Mouse (Mus musculus) C2C12 (cell line): Measurements from ENCODE around the gene Slc26a11.

Experiments used
- CEBPB ChIP-seq: IDR thresholded peaks from one replicate; pipeline ENCODE4 v1.6.1; 2011; ENCODE audit warnings: low read depth, mild to moderate bottlenecking, control low read depth, moderate library complexity
- CTCF ChIP-seq: IDR thresholded peaks from one replicate; pipeline ENCODE4 v1.5.1; 2011; ENCODE audit not compliant: control insufficient read depth, insufficient read depth, insufficient read length
- MAX ChIP-seq: IDR thresholded peaks from one replicate; pipeline ENCODE4 v1.6.1; 2011; ENCODE audit warnings: mild to moderate bottlenecking, control low read depth
- MYOD1 ChIP-seq: IDR thresholded peaks from one replicate; pipeline ENCODE4 v1.6.1; 2011; ENCODE audit warnings: low read depth; ENCODE audit not compliant: control insufficient read depth, insufficient read length
- MYOG ChIP-seq: IDR thresholded peaks from one replicate; pipeline ENCODE4 v1.6.1; 2011; ENCODE audit not compliant: control insufficient read depth, insufficient read length; ENCODE audit errors: extremely low read depth
- USF1 ChIP-seq: IDR thresholded peaks from one replicate; pipeline ENCODE4 v1.6.1; 2011; ENCODE audit warnings: low read depth, mild to moderate bottlenecking, control low read depth, moderate library complexity

GRCm38 (mm10) chr11:119419327-119420118 is 64.2 kb downstream of the Slc26a11 start:
- no peak for TF ChIP-seq USF1
- no peak for TF ChIP-seq CTCF
- TF ChIP-seq MAX: no peak
- TF ChIP-seq MYOG: no peak
- TF ChIP-seq CEBPB: no peak
- TF ChIP-seq MYOD1: no peak
